Mouse (Mus musculus) liver, embryonic 18 days (tissue): ENCODE results near the gene Gbp8. TPM values are rescaled to one million over a fixed set of nuclear protein-coding genes. Genes with fewer than 3 reads are reported as not detected.

Experiments
- polyA plus RNA-seq: library from polyadenylated mRNA; depleted of rRNA; stranded (reverse); fragments of >200 nt; gene quantifications from 2 replicates; pipeline ENCODE4 v1.2.3, GENCODE M21; 2012; rRNA removed

Gbp8 gene
- polyA plus RNA-seq, result 6.1 and 6.8 TPM in 2 replicates

GRCm38 (mm10) chr5:105139409-105140088 is at the start of gene Gbp8, which contains the start of the genes Gbp9 and Gbp4:
Gbp8 (minus strand) TSS chr5:105139540.
Gbp9 (minus strand) TSS chr5:105139539.
Gbp4 (minus strand) TSS chr5:105139586.

GRCm38 (mm10) chr5:104982535-104982934 is 156.8 kb downstream of the Gbp8 start, which contains the start of gene Abcg3:
Abcg3 (minus strand) TSS chr5:104982718.

Other genes with a start within 250 kb of the Gbp8 start
- 4.4 and 4.9 TPM in 2 replicates for gene Abcg3, start 156.8 kb downstream of the Gbp8 start, polyA plus RNA-seq
- 3.7 and 4.5 TPM in 2 replicates for gene Gbp9, start within 50 bp of the Gbp8 start, polyA plus RNA-seq
- 2.5 and 3.4 TPM in 2 replicates for gene Gbp4, start within 50 bp of the Gbp8 start, polyA plus RNA-seq
- gene Gbp10, start 100.0 kb upstream of the Gbp8 start, polyA plus RNA-seq, result 1.3 and 2.9 TPM in 2 replicates
- 0.75 and 1.1 TPM in 2 replicates for gene Gm43302, start 154.2 kb upstream of the Gbp8 start, polyA plus RNA-seq
- 9.6 and 12.3 TPM in 2 replicates for gene Gbp6, start 154.2 kb upstream of the Gbp8 start, polyA plus RNA-seq